Mouse (Mus musculus) cerebellum, adult 2 months (tissue): ENCODE results near the gene Fbxo36.

Experiments used
- CTCF ChIP-seq: fragments of 200-500 bp; IDR thresholded peaks from 2 replicates; pipeline ENCODE4 v1.5.1; 2011; ENCODE audit warnings: low read depth, mild to moderate bottlenecking, control low read depth, low read length, moderate library complexity, borderline replicate concordance; ENCODE audit not compliant: insufficient read depth
- POLR2A ChIP-seq: fragments of 200-500 bp; IDR thresholded peaks from 2 replicates; pipeline ENCODE4 v1.6.1; 2011; ENCODE audit warnings: low read length, control low read depth, borderline replicate concordance; ENCODE audit not compliant: insufficient read depth

GRCm38 (mm10) chr1:84837523-84838145, 2.0 kb upstream of the Fbxo36 start:
- TF ChIP-seq CTCF (no peak), POLR2A (no peak)
